Mouse (Mus musculus) retina, embryonic 14.5 days (tissue): Measurements from ENCODE around the gene Slc4a10.
"Not testable (repeated sequence)": the region's sequence is repeated elsewhere in the genome, so short reads cannot be mapped to it uniquely, and the experiment has no call there.

Source experiments
- DNase-seq: peaks from one replicate; pipeline ENCODE4 v3.0.0-alpha.2; 2015; ENCODE audit warnings: low spot score

Slc4a10 gene

DNA sequence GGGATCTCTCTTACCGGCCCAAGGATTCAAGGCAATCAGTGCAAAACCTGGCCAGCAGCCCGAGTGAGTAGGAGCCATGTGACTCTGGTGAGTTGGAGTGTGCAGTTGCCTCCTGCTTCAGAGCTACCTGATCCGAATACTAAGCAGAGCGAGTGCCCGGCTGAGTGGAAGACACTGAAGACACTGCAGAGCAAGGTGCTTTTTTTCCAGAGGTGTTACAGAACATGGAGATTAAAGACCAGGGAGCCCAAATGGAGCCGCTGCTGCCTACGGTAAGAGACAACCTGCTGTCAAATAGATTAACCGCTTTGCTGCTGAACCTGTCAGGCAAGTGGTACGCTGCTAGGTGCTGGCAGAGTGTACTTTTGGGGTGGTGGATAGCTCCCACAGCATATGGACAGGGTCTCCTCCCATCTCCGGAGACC lies at the start of gene Slc4a10:
Gene Slc4a10, plus strand, starts transcription at position 42 of the 425 bp plus-strand sequence.
- DNase-seq: peak; percentile 19

DNA sequence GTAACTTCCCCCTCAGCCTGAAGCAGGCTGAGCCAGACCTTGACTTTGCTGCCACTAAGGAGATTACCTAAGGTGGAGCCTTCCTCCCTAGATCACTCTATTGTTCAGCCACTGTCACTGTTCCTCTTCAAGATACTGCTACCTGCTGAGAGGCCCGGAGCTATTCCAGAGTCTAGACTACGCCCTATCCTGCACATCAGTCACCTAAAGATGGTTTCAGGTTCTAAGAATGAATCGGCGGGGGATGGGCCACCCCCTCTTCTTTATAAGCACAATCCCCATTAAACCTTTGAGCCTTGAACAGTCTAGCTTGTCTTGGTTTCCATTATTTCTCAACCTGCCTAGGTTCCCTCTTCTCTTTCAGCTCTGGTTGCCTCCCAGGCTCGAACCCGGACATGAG lies 45.0 kb upstream of the Slc4a10 start:
- DNase-seq: not testable (repeated sequence)

DNA sequence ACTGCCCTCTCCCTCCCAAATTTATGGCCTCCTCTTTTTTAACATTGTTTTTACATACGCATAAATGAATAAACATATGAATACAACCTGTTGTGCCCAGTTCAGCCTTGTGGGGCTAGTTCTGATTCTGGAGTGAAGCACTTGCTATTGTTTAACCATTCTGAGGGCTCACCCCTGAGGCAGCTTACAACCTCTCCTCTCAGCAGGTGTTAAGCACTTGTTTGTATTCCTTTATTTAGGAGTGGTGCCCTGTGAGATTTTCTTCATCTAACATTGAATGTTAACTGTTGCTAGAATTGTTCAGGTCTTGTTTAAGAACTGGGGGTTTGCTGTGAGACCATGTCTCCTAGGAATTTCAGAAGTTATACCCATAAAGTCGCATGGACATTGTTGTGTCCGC lies 28.1 kb upstream of the Slc4a10 start:
- DNase-seq: no peak

DNA sequence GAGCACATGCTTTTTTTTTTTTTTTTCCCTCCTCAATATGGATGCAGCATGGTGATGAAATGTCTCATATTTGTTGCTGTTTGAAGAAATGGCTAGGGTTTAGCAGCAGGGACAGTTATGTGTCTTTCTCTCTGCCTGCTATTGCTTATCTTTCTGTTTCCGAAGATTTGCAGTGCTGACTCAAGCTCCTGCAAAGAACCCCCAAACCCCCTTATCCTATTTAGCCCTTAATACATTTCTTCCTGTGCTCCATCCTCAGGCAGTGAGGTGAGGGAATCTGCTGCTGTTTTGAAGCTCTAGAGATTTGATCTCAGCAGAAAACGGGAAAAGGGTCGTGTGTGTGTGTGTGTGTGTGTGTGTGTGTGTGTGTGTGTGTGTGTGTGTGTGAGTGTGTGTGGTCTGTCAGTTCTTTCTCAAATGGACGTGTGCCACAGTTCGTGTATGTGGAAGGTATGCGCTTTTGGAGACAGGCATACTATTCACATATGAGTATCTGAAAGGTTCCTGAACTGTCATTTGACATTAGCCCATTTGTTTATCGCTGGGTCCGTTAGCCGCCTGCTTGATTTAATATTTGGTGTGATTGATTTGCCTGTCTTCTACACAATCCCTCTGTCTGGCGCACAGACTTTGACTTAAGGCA lies 720 bp downstream of the Slc4a10 start:
- DNase-seq: peak; percentile 61

DNA sequence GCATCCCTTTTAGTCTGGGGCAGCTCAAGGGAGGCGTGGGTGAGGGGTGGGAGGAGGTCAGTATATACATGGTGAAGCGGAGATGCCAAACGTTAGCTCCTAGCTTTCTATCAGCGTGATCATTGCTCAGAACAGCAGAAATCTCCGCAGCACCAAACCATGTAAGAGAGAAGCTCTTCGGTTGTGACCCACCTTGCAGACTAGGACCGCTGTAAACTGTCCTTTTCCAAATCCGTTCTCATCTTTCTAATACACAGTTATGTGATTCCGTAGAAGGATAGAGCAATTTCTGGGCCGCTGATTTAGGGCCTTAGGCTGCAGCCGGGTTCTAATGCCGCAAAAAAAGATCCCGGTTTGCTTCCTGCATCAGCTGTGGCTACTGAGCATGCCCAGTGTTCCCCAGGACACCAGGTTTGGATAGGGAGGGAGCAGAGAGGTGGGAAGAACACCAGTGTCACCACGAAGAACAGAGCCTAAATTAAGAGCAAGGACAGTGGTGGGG lies 1.3 kb downstream of the Slc4a10 start:
- peak; percentile 76 for DNase-seq

DNA sequence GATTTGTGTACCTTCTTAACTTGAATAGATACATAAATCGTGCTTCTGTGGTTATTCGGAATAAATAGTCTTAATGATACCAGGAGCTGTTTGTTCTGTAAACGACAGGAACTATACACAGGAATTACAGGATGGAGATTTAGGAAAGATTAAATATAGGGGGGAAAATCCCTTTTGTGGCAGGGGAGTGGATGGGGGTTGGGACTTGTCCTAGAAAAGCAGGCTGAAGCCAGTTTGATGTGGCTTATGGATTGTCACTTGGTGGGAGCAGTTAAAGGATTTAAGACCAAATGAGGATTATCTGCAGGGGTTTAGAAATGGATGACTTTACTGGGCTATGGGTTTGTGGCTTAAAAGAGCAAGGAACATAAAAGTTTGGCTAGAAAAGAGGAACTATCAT lies 1.9 kb downstream of the Slc4a10 start:
- DNase-seq: peak; percentile 61

DNA sequence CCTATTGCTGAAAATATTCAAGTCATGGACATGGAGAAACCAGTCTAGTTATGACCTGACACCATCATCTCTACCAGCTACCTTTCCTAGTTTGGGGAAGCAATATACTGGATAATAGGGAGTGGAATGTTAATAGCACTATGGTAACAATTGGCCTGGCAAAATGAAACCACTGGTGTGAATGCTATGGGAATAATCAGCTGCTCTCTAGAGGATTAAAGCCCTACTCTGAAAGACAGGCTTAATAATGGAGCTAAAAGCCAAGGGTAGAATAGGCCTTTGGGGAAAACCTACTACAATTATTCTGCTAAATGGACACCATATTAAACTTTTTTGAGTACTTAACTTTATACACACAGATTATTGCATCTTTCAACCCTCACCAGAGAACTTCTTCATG lies 30.2 kb downstream of the Slc4a10 start:
- DNase-seq: peak; percentile 9

DNA sequence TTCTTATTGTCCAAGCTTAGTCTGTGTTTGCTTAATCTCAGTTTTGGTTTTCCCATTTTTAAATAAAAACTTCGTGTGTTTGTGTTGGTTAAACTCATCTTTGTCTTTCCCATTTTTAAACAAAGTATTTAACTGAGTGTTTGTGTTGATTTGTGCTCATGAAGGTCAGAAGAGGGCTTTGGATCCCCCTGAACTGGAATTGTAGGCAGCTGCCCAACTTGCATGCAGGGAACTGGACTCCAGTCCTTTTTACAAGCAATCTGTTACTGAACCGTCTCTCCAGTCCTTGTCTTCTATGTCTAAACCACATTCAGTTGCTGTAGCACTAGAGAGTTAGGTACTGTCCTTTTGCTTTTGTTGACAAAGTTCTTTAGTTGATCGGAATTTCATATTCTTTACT lies 41.3 kb downstream of the Slc4a10 start:
- no peak for DNase-seq

DNA sequence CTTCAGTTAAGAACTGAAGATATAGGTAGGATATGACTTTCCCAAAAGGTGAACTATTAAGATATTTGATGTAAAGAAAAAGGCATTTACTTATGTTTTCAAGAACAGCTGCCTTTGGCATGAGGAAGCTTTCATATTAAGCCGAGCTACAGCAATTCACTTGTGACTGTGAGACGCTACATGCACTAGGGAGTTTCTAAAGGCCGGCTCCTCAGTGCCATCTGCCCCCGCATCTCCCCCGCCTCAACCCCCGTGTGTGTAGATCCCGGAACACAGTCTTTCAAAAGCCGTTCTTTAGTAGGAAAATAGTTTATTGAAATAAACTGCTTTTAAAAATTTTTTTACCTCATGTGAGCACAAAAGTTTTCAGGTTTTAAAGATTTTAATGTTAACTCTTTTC lies 42.5 kb downstream of the Slc4a10 start:
- peak; percentile 50 for DNase-seq

DNA sequence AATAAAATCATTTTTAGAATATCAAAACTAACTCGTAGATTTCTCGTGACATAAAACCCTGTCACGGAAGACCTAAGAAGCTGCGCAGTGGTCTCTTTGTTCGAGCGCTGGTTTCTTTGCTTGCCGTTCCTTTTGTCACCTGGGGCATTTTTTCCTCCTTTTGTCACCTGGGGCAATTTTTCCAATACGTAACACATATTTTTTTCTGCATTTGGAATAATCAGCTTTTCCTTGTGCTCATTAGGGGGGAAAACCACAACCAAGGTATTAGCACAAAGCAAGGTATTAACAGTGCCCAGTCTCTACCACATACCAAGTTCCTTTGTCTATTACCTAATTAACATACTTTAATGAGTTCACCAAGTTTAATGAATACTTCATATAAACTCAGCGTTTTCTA lies 42.9 kb downstream of the Slc4a10 start:
- DNase-seq: peak; percentile 48

DNA sequence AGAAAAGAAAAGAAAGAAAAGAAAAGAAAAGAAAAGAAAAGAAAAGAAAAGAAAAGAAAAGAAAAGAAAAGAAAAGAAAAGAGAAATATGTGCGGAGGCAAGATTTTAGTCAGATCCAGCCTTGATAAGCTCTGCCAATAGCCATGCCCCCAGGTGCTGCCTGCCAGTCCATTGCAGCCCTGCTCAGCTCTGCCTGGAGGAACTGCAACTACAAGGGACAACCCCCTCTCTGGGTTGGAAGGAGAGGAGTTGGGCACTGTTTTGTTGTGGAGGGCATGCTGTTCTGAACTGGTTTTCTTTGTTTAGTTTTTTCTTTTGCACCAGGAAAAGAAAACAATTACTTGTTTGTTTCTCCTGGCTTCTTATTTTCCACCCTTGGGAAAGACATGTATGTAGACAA lies 54.3 kb downstream of the Slc4a10 start:
- no peak for DNase-seq

DNA sequence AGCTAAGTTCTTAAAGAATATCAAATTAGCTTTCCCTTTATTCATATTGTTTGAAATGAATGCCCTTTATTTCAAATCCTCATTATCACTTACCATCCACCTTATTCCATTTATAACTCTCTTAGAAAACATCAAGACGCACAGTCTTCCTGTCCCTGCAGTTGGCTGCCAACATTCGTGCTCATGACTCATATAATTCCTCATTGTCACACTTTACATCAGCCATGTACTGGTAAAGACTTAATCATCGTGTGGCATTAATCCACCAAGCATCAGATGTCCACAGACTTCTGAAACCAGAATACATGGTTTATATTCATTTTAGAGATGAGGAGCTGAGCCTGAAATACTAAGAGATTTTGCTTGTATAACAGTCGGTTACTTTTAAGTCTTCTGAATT lies 69.1 kb downstream of the Slc4a10 start:
- DNase-seq: no peak

DNA sequence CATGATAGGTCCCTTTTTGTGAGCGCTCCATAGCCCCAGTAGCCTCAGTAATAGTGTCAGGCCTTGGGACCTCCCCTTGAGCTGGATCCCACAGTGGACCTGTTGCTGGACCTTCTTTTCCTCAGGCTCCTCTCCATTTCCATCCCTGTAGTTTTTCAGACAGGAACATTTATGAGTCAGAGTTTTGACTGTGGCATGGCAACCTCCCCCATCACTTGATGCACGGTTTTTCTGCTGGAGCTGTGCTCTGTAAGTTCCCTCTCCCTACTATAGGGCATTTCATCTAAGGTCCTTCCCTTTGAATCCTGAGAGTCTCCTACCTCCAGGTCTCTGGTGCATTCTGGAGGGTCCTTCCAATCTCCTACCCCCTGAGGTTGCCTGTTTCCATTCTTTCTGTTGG lies 83.7 kb downstream of the Slc4a10 start:
- DNase-seq: no peak

DNA sequence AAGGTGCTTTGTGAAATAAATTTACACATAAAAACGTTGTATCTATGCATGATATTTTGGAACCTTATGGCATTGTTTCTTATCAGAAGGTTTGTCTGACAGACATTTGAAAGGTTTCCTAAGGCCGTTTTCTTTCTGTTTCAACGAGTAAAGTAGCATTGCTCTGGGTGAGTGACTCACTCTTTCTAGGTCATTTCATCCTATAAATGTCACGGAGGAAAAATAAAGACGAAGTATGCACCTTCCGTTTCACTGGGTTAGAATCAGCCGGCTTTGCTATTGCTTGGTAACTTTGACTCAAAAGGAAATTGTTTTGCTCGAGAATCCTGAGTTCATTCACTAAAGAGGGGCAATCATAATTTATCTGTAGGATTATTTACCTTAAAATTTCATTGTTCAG lies 88.6 kb downstream of the Slc4a10 start:
- peak; percentile 44 for DNase-seq

DNA sequence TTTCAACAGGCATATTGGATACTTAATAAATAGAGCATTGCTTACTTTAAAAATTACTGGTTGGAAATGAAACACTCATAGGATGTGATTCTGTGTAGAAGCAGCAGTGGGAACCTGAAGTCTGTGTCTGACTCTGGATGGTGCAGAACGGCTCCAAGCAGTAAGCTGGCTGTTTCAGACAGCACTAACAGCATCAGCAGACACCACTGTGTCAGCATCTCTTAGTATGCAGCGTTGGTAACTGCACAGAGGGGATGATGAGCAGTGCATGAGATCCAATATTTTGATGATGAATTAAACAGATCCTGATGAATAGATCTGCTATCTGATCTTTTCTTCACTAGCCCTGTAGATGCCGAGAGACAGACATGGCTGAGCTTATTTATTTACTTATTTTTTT lies 101.4 kb downstream of the Slc4a10 start:
- DNase-seq: no peak

DNA sequence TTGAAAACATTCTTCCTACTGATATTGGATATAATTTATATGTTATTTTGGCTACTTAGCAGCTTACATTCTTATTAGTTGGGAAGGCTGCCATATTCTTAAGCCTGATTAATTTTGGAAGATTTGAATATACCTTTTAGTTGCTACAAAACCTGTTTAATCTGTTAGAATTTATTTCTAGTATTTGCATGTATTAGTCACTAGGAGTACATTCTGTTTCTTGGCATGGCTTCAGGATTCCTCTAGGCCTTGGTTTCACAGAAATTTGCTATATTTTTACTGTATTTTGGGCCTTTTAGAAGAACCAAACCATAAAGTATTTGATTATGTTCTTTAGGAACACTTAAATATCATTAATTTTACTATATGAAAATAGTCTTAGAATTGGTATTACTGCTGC lies 103.2 kb downstream of the Slc4a10 start:
- no peak for DNase-seq

DNA sequence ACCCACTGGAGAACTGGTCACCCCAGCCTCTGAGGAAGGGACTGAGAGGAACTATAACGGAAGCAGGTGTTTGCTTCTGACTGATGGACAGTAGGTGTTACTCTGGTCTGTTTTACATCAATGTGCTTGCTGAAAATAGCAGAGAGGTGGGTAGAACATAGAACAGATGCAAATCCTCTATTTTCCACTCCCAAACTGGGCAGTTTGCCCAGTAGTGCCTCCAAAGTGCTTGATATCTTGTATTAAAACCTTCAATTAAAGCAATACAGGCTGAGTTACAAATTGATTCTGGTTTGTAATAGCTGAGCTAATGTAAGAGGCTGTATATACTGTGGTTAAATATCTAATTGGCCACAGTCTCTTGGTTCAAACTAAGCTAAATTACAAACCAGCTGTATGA lies 104.6 kb downstream of the Slc4a10 start:
- DNase-seq: no peak

DNA sequence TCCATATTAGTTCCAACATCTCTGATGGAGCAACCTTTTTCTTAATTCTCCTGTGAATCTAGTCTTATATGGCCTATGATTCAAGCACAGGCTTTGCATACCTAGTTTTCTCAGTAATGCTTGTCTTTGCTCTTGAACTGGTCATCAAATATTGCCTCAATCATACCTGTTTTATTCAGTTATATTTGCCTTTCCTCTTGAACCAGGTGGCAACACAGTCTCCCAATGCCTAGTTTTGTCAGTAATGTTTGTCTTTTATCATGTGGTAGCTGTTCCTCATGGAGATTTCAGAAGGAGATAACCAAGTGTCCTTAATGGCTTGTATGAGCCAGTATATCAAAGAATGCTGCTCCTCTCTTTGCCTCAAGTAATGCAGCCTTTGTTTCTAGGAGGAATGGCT lies 163.8 kb downstream of the Slc4a10 start:
- DNase-seq: no peak

DNA sequence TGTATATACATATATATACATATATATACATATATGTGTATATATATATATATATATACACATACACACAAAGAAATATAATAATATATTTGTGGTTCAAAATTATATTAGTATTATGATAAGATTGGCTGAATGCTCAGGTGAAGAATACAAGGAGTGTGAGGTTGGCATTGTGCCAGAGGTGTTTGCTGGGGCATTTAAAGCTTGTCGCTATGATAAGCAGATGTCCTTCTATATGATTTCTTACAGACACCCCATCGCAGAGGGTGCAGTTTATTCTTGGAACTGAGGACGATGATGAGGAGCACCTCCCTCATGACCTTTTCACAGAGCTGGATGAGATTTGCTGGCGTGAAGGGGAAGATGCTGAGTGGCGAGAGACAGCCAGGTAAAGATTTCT lies 164.8 kb downstream of the Slc4a10 start:
- DNase-seq: no peak

DNA sequence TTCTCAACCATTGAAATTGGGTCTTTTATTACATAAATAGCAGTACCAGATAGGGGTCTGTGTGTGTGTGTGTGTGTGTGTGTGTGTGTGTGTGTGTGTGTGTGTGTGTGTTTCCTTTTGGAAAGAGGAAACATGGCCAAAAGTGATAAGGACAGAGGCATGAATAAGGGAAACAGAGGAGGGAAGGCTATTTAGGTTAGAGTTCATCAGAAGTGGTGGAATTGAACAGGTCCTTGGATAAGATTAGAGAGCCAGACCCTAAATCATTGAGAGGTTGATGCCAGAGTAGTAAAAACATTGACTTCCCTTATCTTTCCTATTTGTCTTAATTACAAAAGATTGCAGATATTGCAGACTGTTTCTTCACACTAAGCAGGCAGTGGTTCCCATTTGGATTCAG lies 181.3 kb downstream of the Slc4a10 start:
- DNase-seq: no peak

DNA sequence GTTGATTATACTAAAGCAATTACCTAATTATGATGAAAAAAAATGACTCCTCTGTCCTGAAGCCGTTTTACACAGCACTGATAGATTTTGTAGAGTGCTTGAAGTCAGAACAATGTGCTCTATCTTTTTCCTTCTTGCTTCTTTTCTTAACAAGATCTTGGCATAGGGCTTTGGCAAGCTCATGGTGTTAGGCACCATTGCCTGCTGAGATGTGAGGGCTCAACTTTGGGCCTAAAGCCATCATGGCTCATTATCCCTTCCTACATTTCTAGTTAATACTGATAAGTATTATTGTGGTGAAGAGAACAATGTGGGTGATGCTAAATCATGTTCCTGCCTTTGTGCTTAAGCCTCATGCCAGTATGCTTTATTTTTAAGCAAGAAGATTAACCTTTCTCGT lies 185.0 kb downstream of the Slc4a10 start:
- DNase-seq: no peak

DNA sequence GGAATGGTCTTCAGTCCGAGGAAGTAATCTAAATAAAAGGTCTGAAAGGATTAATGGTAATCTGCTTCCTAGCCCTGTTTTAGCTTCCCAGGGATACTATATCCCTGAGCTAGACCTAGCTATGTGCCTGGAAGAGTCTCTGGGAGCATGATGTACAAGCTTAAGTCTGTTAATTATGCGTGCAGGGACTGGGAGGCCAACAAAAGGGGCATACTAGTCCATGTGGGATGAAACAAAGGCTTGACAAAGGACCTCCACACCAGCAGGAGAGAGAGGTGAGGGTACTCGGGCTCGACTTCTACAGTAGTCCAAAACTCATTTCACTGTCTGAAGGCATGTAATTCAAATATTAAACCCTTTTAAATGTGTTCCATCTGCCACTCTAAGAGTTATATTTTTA lies 197.9 kb downstream of the Slc4a10 start:
- DNase-seq: peak; percentile 33

DNA sequence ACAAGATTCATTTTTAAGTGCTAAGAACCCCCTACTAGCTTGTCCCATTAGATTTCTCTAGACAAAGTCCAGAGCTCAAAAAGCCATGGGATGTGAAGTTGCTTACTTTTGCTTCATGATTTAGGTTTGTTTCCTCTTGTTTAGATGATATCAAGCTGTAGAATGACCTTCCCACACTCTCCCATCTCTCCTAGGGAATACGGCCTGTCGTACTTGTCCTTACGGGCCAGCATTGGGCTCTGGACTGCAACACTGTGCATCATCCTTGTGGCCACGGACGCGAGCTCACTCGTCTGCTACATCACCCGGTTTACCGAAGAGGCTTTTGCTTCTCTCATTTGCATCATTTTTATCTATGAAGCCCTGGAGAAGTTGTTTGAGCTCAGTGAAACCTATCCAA lies 222.2 kb downstream of the Slc4a10 start:
- no peak for DNase-seq

DNA sequence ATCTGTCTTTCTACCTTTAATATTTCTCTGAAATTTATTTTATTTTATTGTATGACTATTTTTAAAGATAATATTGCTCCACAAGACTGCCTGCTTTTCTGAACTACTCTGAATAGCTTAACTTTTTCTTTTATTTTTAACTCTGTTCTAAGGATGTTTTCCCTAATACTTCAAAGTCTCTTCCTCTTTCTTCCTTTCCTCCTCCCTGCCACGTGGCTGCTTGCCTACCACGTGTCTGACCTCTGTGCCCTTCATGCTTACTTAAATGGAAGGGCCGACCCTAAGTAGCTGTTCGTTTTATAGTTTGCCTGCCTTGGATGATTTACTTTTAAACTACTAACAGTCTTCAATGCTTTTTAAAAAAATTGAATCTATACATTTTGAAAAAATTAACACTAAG lies 225.6 kb downstream of the Slc4a10 start:
- DNase-seq: no peak
